Mouse (Mus musculus) midbrain, postnatal 0 days (tissue): ENCODE data around the gene Spock1. TPM values are rescaled to one million over a fixed set of nuclear protein-coding genes. Genes with fewer than 3 reads are reported as not detected.

Experiments used
- ATAC-seq: fragments of 200-750 bp; cut with Nextera tagmentation; 2 replicates; pipeline ENCODE4 v1.8.0; 2017; ENCODE audit warnings: moderate number of reproducible peaks, mild to moderate bottlenecking, moderate TSS enrichment, moderate library complexity; ENCODE audit not compliant: low FRiP score
- DNase-seq: peaks from one replicate; pipeline ENCODE4 v3.0.0-alpha.2; 2015; ENCODE audit warnings: low spot score
- H3K27ac ChIP-seq: fragments of 300-500 bp; sonication (generic); 2 replicates; pipeline ENCODE4 v1.5.1; 2014; ENCODE audit warnings: low read depth, mild to moderate bottlenecking, low read length, mixed read lengths
- H3K27me3 ChIP-seq: fragments of 300-500 bp; sonication (generic); 2 replicates; pipeline ENCODE4 v1.6.1; 2014; ENCODE audit warnings: low read length, control low read depth, mixed read lengths; ENCODE audit not compliant: insufficient read depth
- H3K36me3 ChIP-seq: fragments of 300-500 bp; sonication (generic); 2 replicates; pipeline ENCODE4 v1.6.1; 2014; ENCODE audit warnings: low read length, control low read depth, mixed read lengths; ENCODE audit not compliant: insufficient read depth
- H3K4me1 ChIP-seq: fragments of 300-500 bp; sonication (generic); 2 replicates; pipeline ENCODE4 v1.6.1; 2014; ENCODE audit warnings: mild to moderate bottlenecking, control low read depth, antibody characterized with exemption, low read length, mixed read lengths; ENCODE audit not compliant: insufficient read depth
- H3K4me2 ChIP-seq: fragments of 300-500 bp; sonication (generic); 2 replicates; pipeline ENCODE4 v1.6.1; 2014; ENCODE audit warnings: low read depth, mild to moderate bottlenecking, low read length, mixed read lengths; ENCODE audit not compliant: poor library complexity, severe bottlenecking
- H3K4me3 ChIP-seq: fragments of 300-500 bp; sonication (generic); 2 replicates; pipeline ENCODE4 v1.5.1; 2014; ENCODE audit warnings: low read depth, mild to moderate bottlenecking, low read length, moderate library complexity
- H3K9ac ChIP-seq: fragments of 300-500 bp; sonication (generic); replicated peaks from 2 replicates; pipeline ENCODE4 v1.6.1; 2014; ENCODE audit warnings: mild to moderate bottlenecking, low read length, moderate library complexity, mixed read lengths; ENCODE audit not compliant: poor library complexity, severe bottlenecking
- H3K9me3 ChIP-seq: fragments of 300-500 bp; sonication (generic); 2 replicates; pipeline ENCODE4 v1.6.1; 2016; ENCODE audit warnings: low read length, control low read depth
- CTCF ChIP-seq: IDR thresholded peaks from 2 replicates; pipeline ENCODE4 v1.5.1; 2016; ENCODE audit warnings: antibody characterized with exemption, mild to moderate bottlenecking
- WGBS: fragments of 180-500 bp; shearing (Covaris S2); extraction: QIAGEN DNeasy Blood & Tissue Kit; methylation state at CpG from one replicate; pipeline ENCODE4 v1.1.7; 2014; 5-methylcytosine and 5-hydroxymethylcytosine counted together
- polyA plus RNA-seq: library from polyadenylated mRNA; unstranded; fragments of >200 nt; fragmentation: Nextera tagmentation; extraction: Ambion mirVana; gene quantifications from 2 replicates; pipeline ENCODE4 v1.2.1, GENCODE M21; 2015
- total RNA-seq: library from RNA; depleted of rRNA; stranded (reverse); fragments of >200 nt; gene quantifications from 2 replicates; pipeline ENCODE4 v1.2.3, GENCODE M21; 2014

Spock1 gene
- total and polyA plus RNA-seq, 2 experiments from 2014 or later, result 91.5 to 94.8 TPM

DNA sequence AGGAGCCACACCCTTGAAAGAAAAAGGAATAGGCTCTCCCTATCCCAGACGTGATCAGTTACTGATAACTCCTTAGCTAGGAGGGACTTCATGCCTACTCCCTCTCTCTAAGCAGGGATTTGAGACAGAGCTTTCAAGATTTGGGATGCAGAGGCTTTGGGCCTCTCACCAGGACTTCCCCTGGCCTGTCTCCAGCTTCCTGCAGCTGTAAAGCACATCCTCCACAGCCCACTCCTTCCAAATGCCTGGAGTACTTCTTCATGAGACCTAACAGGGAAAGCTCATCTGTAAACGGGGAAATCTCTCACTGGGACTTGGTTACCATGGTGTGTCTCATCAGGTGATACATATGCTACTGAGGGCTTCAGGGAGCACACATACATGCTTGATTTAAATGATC is 97.3 kb downstream of the Spock1 start:
- 55% methylated on average over 2 of the region's 2 CpGs for WGBS
- H3K4me2 ChIP-seq, result no peak overlapping the region
- H3K4me3 ChIP-seq, result no peak overlapping the region
- peaks cover 5% of the 10 kb centered on the region; the same call in 1 of the 2 replicates for H3K4me1 ChIP-seq
- H3K27ac ChIP-seq, result no peak overlapping the region
- H3K9me3 ChIP-seq, result no peaks in the 10 kb centered on the region
- ATAC-seq, result no peak
- H3K9ac ChIP-seq, result no peak overlapping the region
- no peak for DNase-seq
- no peak for TF ChIP-seq CTCF
- H3K36me3 ChIP-seq, result no peaks in the 10 kb centered on the region
- H3K27me3 ChIP-seq, result no peaks in the 10 kb centered on the region

- Histone ChIP-seq H3K4me1 (peaks cover 5% of the 10 kb centered on the region; the same call in 1 of the 2 replicates), H3K4me2 (no peak overlapping the region), H3K9me3 (no peaks in the 10 kb centered on the region), H3K27ac (no peak overlapping the region), H3K9ac (no peak overlapping the region), H3K4me3 (no peak overlapping the region), H3K27me3 (no peaks in the 10 kb centered on the region), H3K36me3 (no peaks in the 10 kb centered on the region)
- DNase-seq (no peak), ATAC-seq (no peak)
- TF ChIP-seq CTCF, result no peak
- WGBS, result 88% methylated on average over 5 of the region's 5 CpGs
Observed at GRCm38 (mm10) chr13:57810083-57810482, 98.0 kb downstream of the Spock1 start.

GRCm38 (mm10) chr13:57809603-57810002 is 98.5 kb downstream of the Spock1 start:
- Histone ChIP-seq H3K9me3 (no peaks in the 10 kb centered on the region), H3K27me3 (no peaks in the 10 kb centered on the region), H3K4me3 (no peak overlapping the region), H3K4me1 (peaks cover 5% of the 10 kb centered on the region; the same call in 1 of the 2 replicates), H3K36me3 (no peaks in the 10 kb centered on the region), H3K9ac (no peak overlapping the region), H3K27ac (no peak overlapping the region), H3K4me2 (no peak overlapping the region)
- ATAC-seq (no peak), DNase-seq (no peak)
- no peak for TF ChIP-seq CTCF
- WGBS, result 87% methylated on average over 11 of the region's 11 CpGs

GRCm38 (mm10) chr13:57806816-57807215 is 101.3 kb downstream of the Spock1 start:
- no peak for DNase-seq
- no peaks in the 10 kb centered on the region for H3K27me3 ChIP-seq
- no peak overlapping the region for H3K4me3 ChIP-seq
- peaks cover 5% of the 10 kb centered on the region; the same call in 1 of the 2 replicates for H3K4me1 ChIP-seq
- ATAC-seq, result no peak
- TF ChIP-seq CTCF, result no peak
- no peak overlapping the region for H3K4me2 ChIP-seq
- WGBS, result 97% methylated on average over 3 of the region's 3 CpGs
- H3K9me3 ChIP-seq, result no peaks in the 10 kb centered on the region
- no peaks in the 10 kb centered on the region for H3K36me3 ChIP-seq
- no peak overlapping the region for H3K9ac ChIP-seq
- H3K27ac ChIP-seq, result no peak overlapping the region

DNA sequence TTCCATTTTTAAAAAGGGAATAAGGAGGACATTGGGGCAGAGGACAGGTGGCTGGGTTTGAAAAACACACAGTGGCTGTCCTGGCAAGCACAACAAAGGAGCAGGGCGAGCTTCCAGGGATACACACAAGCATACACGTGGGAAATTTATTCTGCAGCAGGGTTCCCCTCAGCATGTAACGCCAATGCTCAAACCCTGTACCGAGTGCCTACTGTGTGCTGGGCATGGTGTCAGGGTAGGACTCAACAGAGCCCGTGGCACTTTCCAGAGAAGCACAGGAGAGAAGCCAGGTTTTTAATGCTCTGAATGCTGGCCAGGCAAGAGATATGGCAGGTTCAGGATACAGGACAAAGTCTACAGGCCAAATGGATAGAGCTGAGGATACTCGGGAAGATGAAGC is 101.8 kb downstream of the Spock1 start:
- H3K36me3 ChIP-seq, result no peaks in the 10 kb centered on the region
- no peak overlapping the region for H3K27ac ChIP-seq
- TF ChIP-seq CTCF, result no peak
- no peak for DNase-seq
- H3K9me3 ChIP-seq, result no peaks in the 10 kb centered on the region
- no peak for ATAC-seq
- no peak overlapping the region for H3K9ac ChIP-seq
- H3K4me2 ChIP-seq, result no peak overlapping the region
- WGBS, result 49% methylated on average over 6 of the region's 6 CpGs
- H3K4me3 ChIP-seq, result no peak overlapping the region
- H3K27me3 ChIP-seq, result no peaks in the 10 kb centered on the region
- H3K4me1 ChIP-seq, result peaks cover 5% of the 10 kb centered on the region; the same call in 1 of the 2 replicates

GRCm38 (mm10) chr13:57798633-57799032 is 109.5 kb downstream of the Spock1 start:
- no peak for TF ChIP-seq CTCF
- Histone ChIP-seq H3K9me3 (no peaks in the 10 kb centered on the region), H3K4me1 (no peaks in the 10 kb centered on the region), H3K27me3 (no peaks in the 10 kb centered on the region), H3K27ac (no peak overlapping the region), H3K4me3 (no peak overlapping the region), H3K36me3 (no peaks in the 10 kb centered on the region), H3K9ac (no peak overlapping the region), H3K4me2 (no peak overlapping the region)
- ATAC-seq, result no peak
- 94% methylated on average over 2 of the region's 2 CpGs for WGBS
- no peak for DNase-seq
